Mouse (Mus musculus): Measurements from ENCODE around the gene Maoa.

DNA sequence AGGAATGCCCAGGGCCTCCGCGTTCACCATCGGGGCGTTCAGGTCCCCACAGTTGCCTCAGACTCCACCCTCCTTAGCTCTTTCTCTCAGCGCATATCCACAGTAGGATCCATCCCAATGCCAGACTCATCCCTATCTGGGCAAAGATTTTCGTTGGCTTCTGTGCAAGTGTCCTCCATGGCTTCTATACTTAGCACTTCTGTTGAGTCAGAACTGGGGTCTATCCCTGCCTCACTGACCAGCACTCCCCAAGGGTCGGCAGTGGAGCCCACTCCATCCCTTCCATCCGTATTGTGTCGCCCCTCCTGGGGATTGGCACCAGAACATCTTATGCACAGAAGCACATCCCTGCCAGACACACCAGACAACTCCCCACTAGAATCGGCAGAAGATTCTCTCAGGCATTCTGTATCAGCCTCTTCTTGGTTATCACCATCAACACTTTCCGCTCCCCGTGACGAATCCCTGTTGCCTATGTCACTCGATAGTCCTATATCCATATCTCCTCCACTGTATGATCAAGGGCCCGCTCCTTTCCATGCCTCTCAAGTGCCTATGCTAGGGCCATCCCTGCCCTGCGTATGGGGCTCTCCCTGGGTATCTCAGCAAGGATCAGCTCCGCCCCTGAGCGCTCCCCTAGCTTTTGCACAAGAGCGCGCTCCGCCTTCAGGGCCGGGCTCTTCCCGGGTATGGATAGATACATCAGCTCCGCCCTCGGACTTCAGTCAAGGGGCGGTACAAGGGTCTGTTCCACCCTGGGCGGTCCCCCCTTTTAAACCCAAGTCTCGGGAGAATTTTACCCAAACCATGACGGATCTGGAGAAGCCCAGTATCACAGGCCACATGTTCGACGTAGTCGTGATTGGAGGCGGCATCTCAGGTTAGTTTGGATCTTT lies at the start of gene Maoa:
- TF ChIP-seq CTCF (IDR thresholded peaks at IDR 0.05; ENCODE audit: borderline replicate concordance, insufficient read depth, low read length): no peak
- peak; percentile 75 for TF ChIP-seq POLR2A (IDR thresholded peaks at IDR 0.05; ENCODE audit: low read depth, low read length)

All from embryonic fibroblast, embryonic 13.5 days (primary cell).